Mouse (Mus musculus) E14TG2a.4 (cell line): ENCODE measurements at regions not wholly inside any gene's neighbourhood (a gene's known extent, or its start where the extent isn't known, plus 50 kb on each side); places are given as distances from the start of the nearest gene placed in this dataset.

Experiments used
- CTCF ChIP-seq: conservative IDR thresholded peaks from 2 replicates; pipeline ENCODE4 v1.5.1; 2014; ENCODE audit warnings: low read length
- NANOG ChIP-seq: IDR thresholded peaks from 2 replicates; pipeline ENCODE4 v1.6.1; 2014; ENCODE audit warnings: borderline replicate concordance, low read length, mixed read lengths

DNA sequence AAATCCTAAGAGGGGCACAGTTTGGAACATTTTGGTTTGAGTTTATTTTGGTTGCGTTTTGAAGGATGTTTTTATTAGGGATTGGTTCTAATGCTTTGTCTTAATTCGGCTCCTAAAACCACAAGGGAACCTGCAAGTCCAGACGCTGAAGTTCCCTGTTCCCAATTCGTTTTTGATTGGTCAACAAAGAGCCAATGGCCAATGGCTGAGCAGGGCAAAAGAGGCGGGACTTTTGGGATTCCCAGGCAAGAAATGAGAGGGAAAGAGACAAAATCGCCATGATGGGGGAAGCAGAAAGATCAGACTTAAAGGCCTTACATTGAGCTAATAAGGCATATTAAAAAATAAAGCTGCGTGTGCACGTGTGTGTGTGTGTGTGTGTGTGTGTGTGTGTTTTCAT lies 76.3 kb downstream of the Cartpt start:
- no peak for TF ChIP-seq CTCF
- no peak for TF ChIP-seq NANOG
